Mouse (Mus musculus) forebrain, embryonic 11.5 days (tissue): ENCODE results near the gene Smim12. TPM values are rescaled to one million over a fixed set of nuclear protein-coding genes. Genes with fewer than 3 reads are reported as not detected.

ENCODE experiments used
- ATAC-seq: fragments of 200-750 bp; cut with Nextera tagmentation; replicated peaks from 2 replicates; pipeline ENCODE4 v1.8.0; 2017; ENCODE audit warnings: moderate TSS enrichment; ENCODE audit not compliant: low FRiP score
- DNase-seq: peaks from one replicate; pipeline ENCODE4 v3.0.0-alpha.2; 2017; ENCODE audit warnings: low spot score
- H3K27ac ChIP-seq: fragments of 300-500 bp; sonication (generic); 2 replicates; pipeline ENCODE4 v1.5.1; 2014; ENCODE audit warnings: low read depth, low read length
- H3K27me3 ChIP-seq: fragments of 300-500 bp; sonication (generic); 2 replicates; pipeline ENCODE4 v1.6.1; 2014; ENCODE audit warnings: mild to moderate bottlenecking, low read length, mixed read lengths; ENCODE audit not compliant: control insufficient read depth, insufficient read depth
- H3K36me3 ChIP-seq: fragments of 300-500 bp; sonication (generic); 2 replicates; pipeline ENCODE4 v1.6.1; 2014; ENCODE audit warnings: mild to moderate bottlenecking, low read length, moderate library complexity, mixed read lengths; ENCODE audit not compliant: control insufficient read depth, insufficient read depth
- H3K4me1 ChIP-seq: fragments of 300-500 bp; sonication (generic); replicated peaks from 2 replicates; pipeline ENCODE4 v1.6.1; 2014; ENCODE audit warnings: low read length, mixed read lengths; ENCODE audit not compliant: control insufficient read depth, insufficient read depth
- H3K4me2 ChIP-seq: fragments of 300-500 bp; sonication (generic); 2 replicates; pipeline ENCODE4 v1.6.1; 2014; ENCODE audit warnings: low read depth, mild to moderate bottlenecking, low read length, moderate library complexity, mixed read lengths; ENCODE audit not compliant: severe bottlenecking
- H3K4me3 ChIP-seq: fragments of 300-500 bp; sonication (generic); 2 replicates; pipeline ENCODE4 v1.5.1; 2014; ENCODE audit warnings: low read depth, low read length
- H3K9ac ChIP-seq: fragments of 300-500 bp; sonication (generic); 2 replicates; pipeline ENCODE4 v1.6.1; 2014; ENCODE audit warnings: low read length
- H3K9me3 ChIP-seq: fragments of 300-500 bp; sonication (generic); 2 replicates; pipeline ENCODE4 v1.6.1; 2016; ENCODE audit warnings: low read length, mixed read lengths; ENCODE audit not compliant: control insufficient read depth
- WGBS: fragments of 180-500 bp; shearing (Covaris S2); extraction: QIAGEN DNeasy Blood & Tissue Kit; methylation state at CpG from one replicate; pipeline ENCODE4 v1.1.7; 2014; 5-methylcytosine and 5-hydroxymethylcytosine counted together
- polyA plus RNA-seq: library from polyadenylated mRNA; unstranded; fragments of >200 nt; fragmentation: Nextera tagmentation; extraction: Ambion mirVana; gene quantifications from 2 replicates; pipeline ENCODE4 v1.2.1, GENCODE M21; 2014

Gene Smim12
- polyA plus RNA-seq: 53.3 and 54.5 TPM in 2 replicates

- H3K9me3 ChIP-seq: no peaks in the 10 kb centered on the region
- DNase-seq: peak; percentile 99
- 0 out of 2 replicates have a peak within 1 kb of the TSS, but pooled peaks have one; percentile 18 for H3K27ac ChIP-seq
- H3K36me3 ChIP-seq: no peaks in the 10 kb centered on the region
- peak within 1 kb of the TSS; percentile 95 for H3K9ac ChIP-seq
- 0 out of 2 replicates have a peak, but pooled peaks cover 2% of the 10 kb centered on the region for H3K27me3 ChIP-seq
- under 1% methylated on average over 29 of the region's 29 CpGs for WGBS
- H3K4me2 ChIP-seq: peak within 1 kb of the TSS; percentile 94
- peak; percentile 98 for ATAC-seq
- peak within 1 kb of the TSS; percentile 95 for H3K4me3 ChIP-seq
- H3K4me1 ChIP-seq: peaks cover 3% of the 10 kb centered on the region; the same call in 1 of the 2 replicates
These were observed at the start of gene Smim12 for GRCm38 (mm10) chr4:127243552-127243951. Smim12 (plus strand) TSS chr4:127243784.

GRCm38 (mm10) chr4:127194477-127195269 is 48.9 kb upstream of the Smim12 start:
- 84% methylated on average over 25 of the region's 25 CpGs for WGBS
- Histone ChIP-seq H3K4me2 (no peak overlapping the region), H3K4me1 (no peaks in the 10 kb centered on the region), H3K27ac (no peak overlapping the region), H3K27me3 (no peaks in the 10 kb centered on the region; the same call in 1 of the 2 replicates), H3K9ac (no peak overlapping the region), H3K9me3 (no peaks in the 10 kb centered on the region), H3K36me3 (no peaks in the 10 kb centered on the region), H3K4me3 (no peak overlapping the region)
- no peak for DNase-seq
- no peak for ATAC-seq

DNA sequence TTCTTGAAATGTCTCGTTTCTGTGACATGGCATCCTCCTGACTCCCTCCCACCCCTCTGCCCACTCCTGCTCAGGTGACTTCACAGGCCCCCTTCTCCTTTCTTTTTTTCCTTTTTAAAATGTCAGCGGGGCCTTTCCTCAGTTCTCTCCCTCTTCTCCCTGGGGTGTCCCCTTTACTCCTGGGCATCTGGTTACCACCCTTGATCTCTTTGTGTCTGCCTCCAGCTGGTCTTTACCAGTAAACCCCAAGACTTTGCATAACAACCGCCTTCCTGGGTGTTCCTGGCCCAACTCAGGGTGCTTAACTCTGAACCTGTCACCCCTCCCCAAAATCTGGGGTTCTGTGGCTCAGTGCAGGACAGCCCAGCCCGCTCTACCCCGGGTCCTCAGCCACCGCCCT is 45.0 kb upstream of the Smim12 start:
- no peak overlapping the region for H3K4me2 ChIP-seq
- ATAC-seq (no peak), DNase-seq (no peak)

DNA sequence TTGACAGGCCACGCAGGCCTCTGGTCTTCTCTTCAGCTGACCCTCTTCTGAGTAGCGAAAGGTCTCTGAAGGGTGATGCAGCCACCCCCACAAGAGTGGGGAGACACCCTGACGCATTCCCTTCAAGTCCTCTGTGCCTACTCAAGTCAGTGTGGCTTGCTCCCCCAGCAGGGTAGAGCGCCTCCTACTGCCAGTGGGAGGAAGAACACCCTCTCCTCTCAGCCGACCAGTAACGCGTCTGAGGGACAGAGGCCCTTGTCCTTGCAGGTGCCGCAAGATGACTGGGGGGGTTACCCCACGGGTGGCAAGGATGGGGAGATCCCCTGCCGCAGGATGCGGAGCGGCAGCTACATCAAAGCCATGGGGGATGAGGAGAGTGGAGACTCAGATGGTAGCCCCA is 44.2 kb upstream of the Smim12 start:
- Histone ChIP-seq H3K9ac (no peak overlapping the region), H3K36me3 (no peaks in the 10 kb centered on the region), H3K4me3 (no peak overlapping the region), H3K4me2 (no peak overlapping the region), H3K4me1 (no peaks in the 10 kb centered on the region), H3K27me3 (no peaks in the 10 kb centered on the region; the same call in 1 of the 2 replicates), H3K27ac (no peak overlapping the region), H3K9me3 (no peaks in the 10 kb centered on the region)
- DNase-seq: no peak
- WGBS: 59% methylated on average over 12 of the region's 12 CpGs
- no peak for ATAC-seq

More for the DNA sequence above, 45.0 kb upstream of the Smim12 start:
- H3K4me3 ChIP-seq: no peak overlapping the region
- no peak overlapping the region for H3K27ac ChIP-seq
- H3K9ac ChIP-seq: no peak overlapping the region
- H3K36me3 ChIP-seq: no peaks in the 10 kb centered on the region
- no peaks in the 10 kb centered on the region for H3K4me1 ChIP-seq
- H3K9me3 ChIP-seq: no peaks in the 10 kb centered on the region
- 20% methylated on average over 6 of the region's 6 CpGs for WGBS
- H3K27me3 ChIP-seq: no peaks in the 10 kb centered on the region; the same call in 1 of the 2 replicates

- Histone ChIP-seq H3K9me3 (no peaks in the 10 kb centered on the region), H3K4me2 (no peak overlapping the region), H3K9ac (no peak overlapping the region), H3K4me1 (no peaks in the 10 kb centered on the region), H3K27ac (no peak overlapping the region), H3K27me3 (no peaks in the 10 kb centered on the region; the same call in 1 of the 2 replicates), H3K4me3 (no peak overlapping the region), H3K36me3 (no peaks in the 10 kb centered on the region)
- DNase-seq (no peak), ATAC-seq (no peak)
- 90% methylated on average over 12 of the region's 12 CpGs for WGBS
These were observed 43.3 kb upstream of the Smim12 start for GRCm38 (mm10) chr4:127200164-127200722.

- no peak overlapping the region for H3K4me3 ChIP-seq
- H3K36me3 ChIP-seq: no peaks in the 10 kb centered on the region
- ATAC-seq (no peak), DNase-seq (no peak)
- H3K27me3 ChIP-seq: no peaks in the 10 kb centered on the region; the same call in 1 of the 2 replicates
- 78% methylated on average over 13 of the region's 13 CpGs for WGBS
- no peak overlapping the region for H3K4me2 ChIP-seq
- H3K27ac ChIP-seq: no peak overlapping the region
- H3K9ac ChIP-seq: no peak overlapping the region
- H3K4me1 ChIP-seq: no peaks in the 10 kb centered on the region
- H3K9me3 ChIP-seq: no peaks in the 10 kb centered on the region
These were observed 42.6 kb upstream of the Smim12 start for GRCm38 (mm10) chr4:127200769-127201617.

GRCm38 (mm10) chr4:127203081-127203480 is 40.5 kb upstream of the Smim12 start:
- Histone ChIP-seq H3K9ac (no peak overlapping the region), H3K27me3 (no peaks in the 10 kb centered on the region; the same call in 1 of the 2 replicates), H3K4me2 (no peak overlapping the region), H3K27ac (no peak overlapping the region), H3K36me3 (no peaks in the 10 kb centered on the region), H3K9me3 (no peaks in the 10 kb centered on the region), H3K4me1 (no peaks in the 10 kb centered on the region), H3K4me3 (no peak overlapping the region)
- ATAC-seq (no peak), DNase-seq (no peak)
- 80% methylated on average over 1 of the region's 1 CpGs for WGBS

DNA sequence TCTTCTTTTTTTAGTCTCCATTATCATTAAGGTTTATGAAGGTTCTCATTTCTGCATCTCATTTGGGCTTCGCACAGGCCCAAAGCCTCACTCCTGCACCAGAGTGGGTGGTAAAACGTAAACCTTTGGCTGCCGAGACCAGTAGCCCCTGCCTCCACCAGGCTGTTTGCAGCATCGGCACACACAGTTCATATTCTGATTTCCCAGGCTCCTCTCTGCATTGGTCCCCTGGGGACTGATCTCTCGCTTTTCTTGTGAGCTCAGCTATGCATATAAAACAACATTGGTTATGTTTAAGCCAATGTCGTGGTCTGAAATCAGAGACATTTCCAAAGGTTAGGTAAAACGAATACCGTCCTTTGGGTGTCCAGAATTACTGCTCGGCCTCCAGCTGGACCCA is 32.3 kb upstream of the Smim12 start:
- DNase-seq (no peak), ATAC-seq (no peak)
- Histone ChIP-seq H3K4me3 (no peak overlapping the region), H3K36me3 (no peaks in the 10 kb centered on the region), H3K4me2 (no peak overlapping the region), H3K27ac (no peak overlapping the region), H3K9me3 (no peaks in the 10 kb centered on the region), H3K27me3 (peaks cover 9% of the 10 kb centered on the region; the same call in 1 of the 2 replicates), H3K9ac (no peak overlapping the region), H3K4me1 (0 out of 2 replicates have a peak, but pooled peaks cover 2% of the 10 kb centered on the region)
- 84% methylated on average over 9 of the region's 9 CpGs for WGBS
